Mouse (Mus musculus) MEL (cell line): ENCODE data around the gene C2cd4b. TPM values are rescaled to one million over a fixed set of nuclear protein-coding genes. Genes with fewer than 3 reads are reported as not detected.

ENCODE experiments used
- DNase-seq: peaks from one replicate; pipeline ENCODE4 v3.0.0; 2011; ENCODE audit warnings: low read depth, low spot score
- H3K27ac ChIP-seq: 2 replicates; pipeline ENCODE4 v1.5.1; 2012; ENCODE audit warnings: low read depth, mild to moderate bottlenecking, control low read depth, low read length, moderate library complexity; ENCODE audit not compliant: control insufficient read depth
- H3K27me3 ChIP-seq, 2 experiments: fragments of 150-350 bp in 1 of 2; sonication (generic) in 1 of 2; 2 replicates each; pipeline ENCODE4 v1.6.1; 2012; ENCODE audit warnings: low read length in 2 of 2, mild to moderate bottlenecking in 2 of 2, improper control_type of control experiment in 1 of 2, moderate library complexity in 1 of 2; ENCODE audit not compliant: insufficient read depth in 2 of 2, control insufficient read depth in 1 of 2
- H3K36me3 ChIP-seq, 2 experiments: 2 replicates each; pipeline ENCODE4 v1.6.1; 2012 to 2014; ENCODE audit warnings: low read length in 2 of 2, improper control_type of control experiment in 1 of 2, inconsistent platforms in 1 of 2, mild to moderate bottlenecking in 1 of 2; ENCODE audit not compliant: insufficient read depth in 2 of 2, control insufficient read depth in 1 of 2
- H3K4me1 ChIP-seq, 2 experiments: fragments of 150-350 bp in 1 of 2; sonication (generic) in 1 of 2; 2 replicates each; pipeline ENCODE4 v1.6.1; 2012; ENCODE audit warnings: low read length in 2 of 2, improper control_type of control experiment in 1 of 2, mild to moderate bottlenecking in 1 of 2; ENCODE audit not compliant: insufficient read depth in 2 of 2, control insufficient read depth in 1 of 2
- H3K4me3 ChIP-seq, 2 experiments: fragments of 150-350 bp in 1 of 2; sonication (generic) in 1 of 2; 2 replicates each; pipeline ENCODE4 v1.5.1; 2012; ENCODE audit warnings: low read depth in 2 of 2, low read length in 2 of 2, mild to moderate bottlenecking in 2 of 2, moderate library complexity in 2 of 2, control low read depth in 1 of 2, improper control_type of control experiment in 1 of 2; ENCODE audit not compliant: control insufficient read depth in 1 of 2, insufficient read depth in 1 of 2
- H3K79me2 ChIP-seq: 2 replicates; pipeline ENCODE4 v1.6.1; 2012; ENCODE audit warnings: mild to moderate bottlenecking, low read length, moderate library complexity; ENCODE audit not compliant: control insufficient read depth, poor library complexity, insufficient read depth
- H3K9ac ChIP-seq: 2 replicates; pipeline ENCODE4 v1.6.1; 2012; ENCODE audit warnings: low read depth, mild to moderate bottlenecking, control low read depth, low read length, moderate library complexity; ENCODE audit not compliant: control insufficient read depth, poor library complexity, severe bottlenecking
- H3K9me3 ChIP-seq: fragments of 150-350 bp; sonication (generic); replicated peaks from 2 replicates; pipeline ENCODE4 v1.6.1; 2012; ENCODE audit warnings: mild to moderate bottlenecking, low read length, improper control_type of control experiment, moderate library complexity; ENCODE audit not compliant: insufficient read depth
- BHLHE40 ChIP-seq: IDR thresholded peaks from 2 replicates; pipeline ENCODE4 v1.6.1; 2012; ENCODE audit warnings: low read depth, mild to moderate bottlenecking, inconsistent platforms, low read length, improper control_type of control experiment, borderline replicate concordance
- CHD2 ChIP-seq: IDR thresholded peaks from 2 replicates; pipeline ENCODE4 v1.6.1; 2011; ENCODE audit warnings: low read length, improper control_type of control experiment
- E2F4 ChIP-seq: IDR thresholded peaks from 2 replicates; pipeline ENCODE4 v1.6.1; 2011; ENCODE audit warnings: low read depth, low read length, improper control_type of control experiment, borderline replicate concordance
- GABPA ChIP-seq: IDR thresholded peaks from 2 replicates; pipeline ENCODE4 v1.6.1; 2012; ENCODE audit warnings: low read depth, mild to moderate bottlenecking, inconsistent platforms, low read length, improper control_type of control experiment, moderate library complexity
- JUND ChIP-seq: IDR thresholded peaks from 2 replicates; pipeline ENCODE4 v1.6.1; 2011; ENCODE audit warnings: low read depth, mild to moderate bottlenecking, improper control_type of control experiment, low read length
- KAT2A ChIP-seq: conservative IDR thresholded peaks from 2 replicates; pipeline ENCODE4 v1.6.1; 2012; ENCODE audit warnings: low read depth, low read length, improper control_type of control experiment, inconsistent platforms
- MAFK ChIP-seq: IDR thresholded peaks from 2 replicates; pipeline ENCODE4 v1.6.1; 2011; ENCODE audit warnings: low read depth, mild to moderate bottlenecking, low read length, improper control_type of control experiment, borderline replicate concordance
- MEF2A ChIP-seq: IDR thresholded peaks from 2 replicates; pipeline ENCODE4 v1.6.1; 2014; ENCODE audit warnings: low read depth, mild to moderate bottlenecking, inconsistent platforms, low read length, improper control_type of control experiment; ENCODE audit not compliant: poor library complexity, insufficient replicate concordance, severe bottlenecking; ENCODE audit errors: extremely low read depth
- MYC ChIP-seq: IDR thresholded peaks from 2 replicates; pipeline ENCODE4 v1.6.1; 2011; ENCODE audit warnings: low read depth, mild to moderate bottlenecking, low read length, improper control_type of control experiment, moderate library complexity
- NELFE ChIP-seq: IDR thresholded peaks from 2 replicates; pipeline ENCODE4 v1.6.1; 2011; ENCODE audit warnings: low read depth, low read length, improper control_type of control experiment
- POLR2A ChIP-seq, 2 experiments: IDR thresholded peaks; 2 replicates each; pipeline ENCODE4 v1.6.1; 2011 to 2012; ENCODE audit warnings: low read length in 2 of 2, mild to moderate bottlenecking in 2 of 2, control low read depth in 1 of 2, improper control_type of control experiment in 1 of 2, low read depth in 1 of 2, moderate library complexity in 1 of 2; ENCODE audit not compliant: control insufficient read depth in 1 of 2, insufficient read depth in 1 of 2, poor library complexity in 1 of 2
- POLR2AphosphoS2 ChIP-seq: IDR thresholded peaks from 2 replicates; pipeline ENCODE4 v1.6.1; 2011; ENCODE audit warnings: low read length, improper control_type of control experiment
- TAL1 ChIP-seq: IDR thresholded peaks from 2 replicates; pipeline ENCODE4 v1.6.1; 2012; ENCODE audit warnings: mild to moderate bottlenecking, inconsistent platforms, low read length, moderate library complexity, mixed read lengths
- TBP ChIP-seq: IDR thresholded peaks from 2 replicates; pipeline ENCODE4 v1.8.0; 2011; ENCODE audit warnings: low read depth, low read length, improper control_type of control experiment
- UBTF ChIP-seq: IDR thresholded peaks from 2 replicates; pipeline ENCODE4 v1.6.1; 2012; ENCODE audit warnings: low read depth, mild to moderate bottlenecking, inconsistent platforms, low read length, improper control_type of control experiment, moderate library complexity, borderline replicate concordance; ENCODE audit not compliant: insufficient read depth
- USF1 ChIP-seq: IDR thresholded peaks from 2 replicates; pipeline ENCODE4 v1.6.1; 2014; ENCODE audit warnings: low read depth, mild to moderate bottlenecking, inconsistent platforms, low read length, improper control_type of control experiment, moderate library complexity
- USF2 ChIP-seq, 2 experiments: IDR thresholded peaks; 2 replicates each; pipeline ENCODE4 v1.6.1; 2011 to 2012; ENCODE audit warnings: improper control_type of control experiment in 2 of 2, low read length in 2 of 2, borderline replicate concordance in 1 of 2, inconsistent platforms in 1 of 2, low read depth in 1 of 2, mild to moderate bottlenecking in 1 of 2; ENCODE audit not compliant: insufficient read depth in 1 of 2
- ZC3H11A ChIP-seq: IDR thresholded peaks from 2 replicates; pipeline ENCODE4 v1.6.1; 2012; ENCODE audit warnings: low read depth, mild to moderate bottlenecking, inconsistent platforms, low read length, improper control_type of control experiment
- ZKSCAN1 ChIP-seq: IDR thresholded peaks from 2 replicates; pipeline ENCODE4 v1.6.1; 2012; ENCODE audit warnings: low read depth, mild to moderate bottlenecking, inconsistent platforms, low read length, improper control_type of control experiment, moderate library complexity
- ZNF384 ChIP-seq: IDR thresholded peaks from 2 replicates; pipeline ENCODE4 v1.6.1; 2012; ENCODE audit warnings: low read depth, mild to moderate bottlenecking, inconsistent platforms, low read length, improper control_type of control experiment
- polyA plus RNA-seq, 2 experiments: library from polyadenylated mRNA; stranded (reverse) in 1 of 2; unstranded in 1 of 2; fragments of >175 nt in 1 of 2; fragments of >200 nt in 1 of 2; gene quantifications; 2 replicates each; pipeline versions ENCODE4 v1.2.1 to v1.2.4; 2012; ENCODE audit warnings: low replicate concordance in 2 of 2, low read depth in 1 of 2; ENCODE audit not compliant: insufficient read length in 2 of 2, insufficient read depth in 1 of 2, missing spikeins in 1 of 2
- total RNA-seq: library from RNA; depleted of rRNA; stranded (reverse); fragments of 300-350 nt; gene quantifications from 2 replicates; pipeline ENCODE4 v1.2.3, GENCODE M21; 2012

The C2cd4b gene
- total and polyA plus RNA-seq, 3 experiments, result not detected

DNA sequence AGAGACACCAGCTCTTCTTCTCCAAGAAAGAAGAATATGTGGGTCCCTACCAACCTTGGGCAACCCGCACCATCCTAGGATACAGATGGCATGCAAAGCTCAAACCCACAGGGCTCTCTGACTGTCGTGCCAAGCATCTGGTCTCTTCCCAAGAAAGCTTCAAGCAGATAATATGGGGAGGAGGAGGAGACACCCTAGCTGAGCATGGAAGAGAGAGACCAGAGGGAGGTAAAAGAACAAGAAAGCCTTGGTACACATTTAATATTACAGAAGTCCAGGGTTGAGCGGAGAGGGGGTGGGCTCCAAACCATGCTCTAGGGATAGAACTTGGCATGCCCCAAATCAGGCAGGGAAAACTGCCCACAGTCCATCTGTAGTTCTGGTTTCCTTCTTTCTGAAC, 42.2 kb upstream of the C2cd4b start:
- H3K4me3 ChIP-seq, result no peak overlapping the region
- no peak overlapping the region for H3K9ac ChIP-seq
- no peak for TF ChIP-seq GABPA
- TF ChIP-seq, all 39 proteins: peak for 0
- Histone ChIP-seq H3K27me3 (no peaks in the 10 kb centered on the region), H3K79me2 (no peaks in the 10 kb centered on the region), H3K36me3 (no peaks in the 10 kb centered on the region), H3K27ac (no peak overlapping the region), H3K4me1 (no peaks in the 10 kb centered on the region), H3K9me3 (no peaks in the 10 kb centered on the region)
- DNase-seq, result no peak

DNA sequence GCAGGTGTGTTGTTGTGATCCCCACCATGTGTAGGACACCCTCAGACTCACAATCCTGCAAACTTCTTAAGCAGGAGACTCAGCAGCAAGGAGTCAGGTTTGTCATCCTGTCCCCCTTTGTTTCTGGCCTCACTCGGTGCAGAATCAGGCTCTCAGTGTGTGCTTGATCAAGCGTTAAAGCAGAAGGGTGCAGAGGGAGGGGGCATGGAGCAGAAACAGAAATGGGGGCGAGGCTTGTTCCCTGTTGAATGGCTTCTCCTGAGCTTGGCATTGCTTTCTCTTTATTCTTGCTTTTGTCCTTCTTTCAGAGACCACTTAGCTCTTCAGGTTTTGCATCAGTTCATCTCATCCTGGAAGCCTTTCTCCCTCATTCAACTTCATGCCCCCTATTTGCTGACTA, 40.6 kb upstream of the C2cd4b start:
- no peak overlapping the region for H3K9ac ChIP-seq
- no peak for DNase-seq
- no peaks in the 10 kb centered on the region for H3K4me1 ChIP-seq
- H3K27ac ChIP-seq, result no peak overlapping the region
- H3K79me2 ChIP-seq, result no peaks in the 10 kb centered on the region
- no peaks in the 10 kb centered on the region for H3K27me3 ChIP-seq
- H3K9me3 ChIP-seq, result no peaks in the 10 kb centered on the region
- TF ChIP-seq KAT2A (no peak), MAFK (no peak)
- H3K36me3 ChIP-seq, result no peaks in the 10 kb centered on the region
- no peak overlapping the region for H3K4me3 ChIP-seq

DNA sequence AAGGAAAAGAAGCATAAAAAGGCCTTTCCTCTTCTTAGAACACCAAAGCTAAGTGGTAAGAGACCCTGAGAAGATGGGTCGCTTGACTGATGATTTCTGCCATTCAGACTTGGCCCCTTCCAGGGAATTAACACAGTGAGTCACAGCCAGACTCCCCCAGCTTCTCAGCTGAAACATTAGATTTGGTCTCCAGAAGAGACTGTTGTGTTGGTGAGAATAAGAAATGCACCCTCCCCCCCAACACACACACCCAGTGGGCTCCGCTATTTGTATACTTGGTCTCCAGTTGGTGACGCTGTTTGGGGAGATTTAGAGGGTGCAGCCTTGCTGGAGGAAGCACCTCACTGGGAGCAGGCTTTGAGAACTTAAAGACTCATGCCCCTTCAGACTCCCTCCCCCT, 39.1 kb upstream of the C2cd4b start:
- TF ChIP-seq MYC (no peak), ZNF384 (no peak), CHD2 (no peak), ZC3H11A (no peak), TAL1 (no peak), USF2 (IDR thresholded peaks at IDR 0.05; ENCODE audit: borderline replicate concordance in 1 of 2, insufficient read depth in 1 of 2, low read depth in 1 of 2, low read length in 2 of 2) (no peak), E2F4 (no peak), BHLHE40 (no peak), GABPA (no peak), JUND (no peak), USF1 (no peak), NELFE (no peak), TBP (no peak), UBTF (no peak), MEF2A (no peak), POLR2AphosphoS2 (no peak), POLR2A (IDR thresholded peaks at IDR 0.05; ENCODE audit: control insufficient read depth in 1 of 2, insufficient read depth in 1 of 2, low read depth in 1 of 2, low read length in 2 of 2, poor library complexity in 1 of 2) (no peak), ZKSCAN1 (no peak)
- Histone ChIP-seq H3K27ac (no peak overlapping the region), H3K4me3 (no peak overlapping the region), H3K4me1 (no peaks in the 10 kb centered on the region), H3K9me3 (no peaks in the 10 kb centered on the region), H3K27me3 (no peaks in the 10 kb centered on the region), H3K79me2 (no peaks in the 10 kb centered on the region), H3K36me3 (no peaks in the 10 kb centered on the region), H3K9ac (no peak overlapping the region)
- DNase-seq, result no peak
